Mouse (Mus musculus) embryo, embryonic 11 days (tissue): ENCODE results near the gene Prkaa1.

Experiments
- DNase-seq: peaks from one replicate; pipeline ENCODE4 v3.0.0-alpha.2; 2015

The Prkaa1 gene

GRCm38 (mm10) chr15:5143361-5144020, at the start of gene Prkaa1:
Prkaa1 (plus strand) TSS chr15:5143861.
- peak; percentile 87 for DNase-seq

- DNase-seq, result no peak
Observed at GRCm38 (mm10) chr15:5095534-5096301, 47.9 kb upstream of the Prkaa1 start.

- no peak for DNase-seq
Observed at GRCm38 (mm10) chr15:5097376-5097775, 46.3 kb upstream of the Prkaa1 start.

- DNase-seq, result no peak
Observed at GRCm38 (mm10) chr15:5102312-5102711, 41.3 kb upstream of the Prkaa1 start.

- DNase-seq, result no peak
Observed at GRCm38 (mm10) chr15:5105891-5106290, 37.8 kb upstream of the Prkaa1 start.

- DNase-seq, result peak; percentile 25
Observed at GRCm38 (mm10) chr15:5106293-5106692, 37.4 kb upstream of the Prkaa1 start.

- no peak for DNase-seq
Observed at GRCm38 (mm10) chr15:5107686-5108654, 35.7 kb upstream of the Prkaa1 start, which contains the start of gene Card6. Card6 (minus strand) TSS chr15:5108539.

- no peak for DNase-seq
Observed at GRCm38 (mm10) chr15:5108655-5109040, 35.0 kb upstream of the Prkaa1 start.

- DNase-seq, result no peak
Observed at GRCm38 (mm10) chr15:5112651-5113050, 31.0 kb upstream of the Prkaa1 start.

GRCm38 (mm10) chr15:5115173-5115572, 28.5 kb upstream of the Prkaa1 start:
- DNase-seq, result no peak

GRCm38 (mm10) chr15:5116270-5117030, 27.2 kb upstream of the Prkaa1 start, which contains the start of gene Rpl37:
Rpl37 (plus strand) TSS chr15:5116645.
- peak; percentile 99 for DNase-seq

- no peak for DNase-seq
Observed at GRCm38 (mm10) chr15:5117031-5117601, 26.5 kb upstream of the Prkaa1 start.

- DNase-seq, result no peak
Observed at GRCm38 (mm10) chr15:5118626-5119025, 25.0 kb upstream of the Prkaa1 start.

GRCm38 (mm10) chr15:5119192-5119591, 24.5 kb upstream of the Prkaa1 start:
- DNase-seq, result no peak

GRCm38 (mm10) chr15:5119707-5120106, 24.0 kb upstream of the Prkaa1 start:
- DNase-seq, result no peak

- DNase-seq, result no peak
Observed at GRCm38 (mm10) chr15:5121535-5122313, 21.9 kb upstream of the Prkaa1 start.

- no peak for DNase-seq
Observed at GRCm38 (mm10) chr15:5126456-5126855, 17.2 kb upstream of the Prkaa1 start.

- DNase-seq, result no peak
Observed at GRCm38 (mm10) chr15:5127487-5127886, 16.2 kb upstream of the Prkaa1 start.

- no peak for DNase-seq
Observed at GRCm38 (mm10) chr15:5128176-5128940, 15.3 kb upstream of the Prkaa1 start.

GRCm38 (mm10) chr15:5129111-5129805, 14.4 kb upstream of the Prkaa1 start:
- no peak for DNase-seq
